Mouse (Mus musculus): ENCODE results near the gene Dcst2.

Gene Dcst2

DNA sequence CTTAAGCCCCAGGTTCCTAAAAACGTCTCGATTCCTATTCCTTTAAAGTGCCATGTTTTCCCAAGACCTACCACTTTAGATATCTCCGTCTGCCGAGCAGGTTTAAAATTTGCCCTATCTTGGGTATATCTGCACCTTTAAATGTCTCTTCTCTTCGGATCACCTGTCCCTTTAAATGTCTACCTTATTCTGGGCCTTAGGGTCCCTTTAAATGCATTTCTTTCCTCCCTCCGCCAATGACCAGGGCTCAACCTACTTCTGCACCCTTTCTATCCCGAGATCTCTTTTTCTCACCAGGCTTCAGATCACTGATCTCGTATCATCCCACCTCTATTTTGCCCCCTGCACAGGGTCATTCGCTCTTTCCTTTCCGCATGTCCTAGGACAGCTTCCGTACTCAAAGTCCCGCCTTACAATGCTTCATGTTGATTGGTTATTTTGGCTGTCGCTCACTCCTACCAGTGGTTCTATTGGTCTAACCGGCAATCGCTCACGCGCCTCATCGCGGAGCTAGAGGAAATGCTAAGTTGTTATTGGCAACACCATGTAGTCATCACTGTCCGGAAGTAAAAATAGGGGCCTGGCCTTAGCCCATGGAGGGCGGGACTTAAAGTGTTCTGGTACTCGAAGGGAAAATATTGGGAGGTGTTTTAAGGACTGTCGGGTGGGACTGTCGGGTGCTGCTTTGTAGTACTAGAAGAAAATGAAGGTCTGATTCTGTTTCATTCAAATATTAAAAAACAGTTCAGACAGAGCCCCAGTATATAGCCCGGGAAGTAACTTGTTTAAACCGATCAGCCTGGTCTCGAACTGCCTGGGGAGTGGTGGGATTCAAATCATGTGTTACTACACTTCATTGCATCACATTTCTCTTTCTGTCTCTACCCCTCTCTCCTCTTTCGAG lies 50.0 kb downstream of the Dcst2 start, which contains the start of gene Flad1:
Gene Flad1 (minus strand): TSS at position 381 of the 904 bp plus-strand sequence.
- DNase-seq (ENCODE audit: low read depth, low spot score): peak; percentile 100

DNA sequence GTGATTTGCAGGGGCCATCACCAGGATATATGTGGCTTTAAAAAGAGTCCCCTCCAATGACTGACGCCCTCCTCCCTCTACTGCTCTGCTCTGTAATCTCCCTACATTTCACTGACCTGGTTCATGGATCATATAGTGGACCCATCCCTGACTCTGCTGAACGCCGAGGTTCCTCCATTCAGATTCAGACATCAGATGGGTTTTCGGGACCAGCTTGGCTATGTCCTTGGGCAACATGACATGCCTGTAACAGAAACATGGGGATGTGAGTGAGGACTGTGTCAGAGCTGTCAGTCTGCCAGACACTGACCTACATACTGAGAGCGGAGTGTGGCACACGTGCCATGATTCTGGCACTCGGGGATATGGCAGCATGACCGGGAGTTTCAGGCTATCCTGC lies 54.4 kb downstream of the Dcst2 start:
- no peak for DNase-seq (ENCODE audit: low read depth, low spot score)

DNA sequence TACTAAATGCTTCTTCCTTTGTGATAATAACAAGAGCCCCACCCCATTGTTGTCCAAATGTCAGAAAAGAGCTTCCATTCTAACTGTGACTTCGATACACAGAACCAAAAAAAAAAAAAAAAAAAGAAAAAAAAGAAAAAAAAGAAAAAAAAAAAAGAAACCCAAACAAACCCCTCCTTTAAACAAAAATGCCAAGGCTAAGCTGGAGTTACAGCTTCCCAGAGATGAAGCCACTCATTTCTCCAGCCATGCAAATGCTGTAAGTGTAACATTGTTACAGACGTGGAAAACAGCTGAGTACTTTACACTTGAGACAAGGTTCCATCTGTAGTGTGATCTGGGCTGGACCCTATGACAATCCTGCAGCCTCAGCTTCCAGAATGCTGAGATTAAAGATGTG lies 55.4 kb downstream of the Dcst2 start:
- no peak for DNase-seq (ENCODE audit: low read depth, low spot score)

DNA sequence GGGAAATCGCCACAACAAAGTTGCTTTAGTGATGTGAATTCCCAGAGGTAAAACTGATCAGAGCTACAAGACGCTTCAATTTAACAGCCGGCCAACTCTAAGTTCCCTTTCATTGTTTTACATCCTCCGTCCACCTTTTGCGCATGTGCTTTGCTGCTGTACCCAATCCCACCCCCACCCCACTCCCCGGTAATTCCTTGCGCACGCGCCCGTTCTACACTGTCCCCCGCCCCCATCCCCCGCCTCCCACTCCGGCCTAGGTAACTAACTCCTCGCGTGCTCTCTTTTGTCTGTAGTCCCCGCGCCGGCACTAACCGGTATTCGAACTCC lies 56.0 kb downstream of the Dcst2 start:
- DNase-seq (ENCODE audit: low read depth, low spot score): peak; percentile 94

DNA sequence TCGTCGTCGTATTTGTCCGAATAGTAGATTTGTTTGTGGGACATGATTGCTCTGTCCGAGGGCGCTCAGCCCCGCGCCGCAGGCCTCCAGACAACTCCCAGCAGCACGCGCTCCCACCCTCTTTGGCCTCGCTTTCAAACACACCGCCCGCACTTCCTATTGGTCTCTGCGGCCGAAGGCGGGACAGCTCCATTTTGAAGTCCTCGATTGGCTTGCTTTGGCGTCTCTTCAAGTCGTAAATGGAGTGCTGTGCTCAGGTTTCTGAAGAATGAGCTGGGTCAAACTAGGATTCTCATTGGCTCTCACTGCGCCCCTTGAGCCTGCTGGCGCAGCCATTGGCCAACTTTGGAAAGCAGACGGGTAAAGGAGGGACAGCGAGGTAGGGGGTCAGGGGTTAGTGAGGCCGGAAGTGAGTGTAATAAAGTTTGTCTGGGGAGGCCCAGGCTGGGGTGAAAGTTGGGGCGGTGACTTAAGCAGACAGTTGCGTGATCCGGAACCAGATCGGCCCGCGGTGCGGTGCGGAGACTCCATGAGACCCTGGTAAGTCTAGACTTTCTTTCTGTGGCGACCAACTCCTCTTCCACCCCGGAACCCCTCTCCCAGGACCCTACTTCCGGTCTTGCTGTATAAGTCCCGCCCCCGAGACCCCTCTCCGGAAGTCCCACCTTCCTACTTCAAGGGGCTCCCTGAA lies 56.5 kb downstream of the Dcst2 start, which contains the start of the genes Cks1b and Shc1:
Gene Cks1b (minus strand): TSS at position 214 of the 691 bp plus-strand sequence.
Gene Shc1 (plus strand): TSS at position 274 of the 691 bp plus-strand sequence.
- peak; percentile 98 for DNase-seq (ENCODE audit: low read depth, low spot score)

DNA sequence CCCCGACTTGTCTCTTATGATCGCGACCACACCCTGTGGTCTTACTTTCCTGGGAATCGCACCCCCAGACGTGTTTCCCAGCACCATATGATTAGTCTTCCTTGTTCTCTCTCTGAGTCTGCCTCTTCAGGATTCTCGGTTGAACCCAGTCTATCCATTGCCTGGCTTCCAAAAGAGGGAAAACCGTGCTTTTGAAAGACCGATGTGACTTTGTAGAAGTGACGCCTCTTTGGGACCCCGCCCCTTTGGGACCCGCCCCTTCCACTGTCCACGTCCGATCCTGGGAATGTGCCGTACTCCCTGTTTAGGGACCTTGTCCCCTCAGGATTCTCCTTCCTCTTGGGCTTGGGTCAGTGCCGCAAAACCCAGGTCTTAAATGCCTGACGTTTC lies 57.1 kb downstream of the Dcst2 start:
- no peak for DNase-seq (ENCODE audit: low read depth, low spot score)

DNA sequence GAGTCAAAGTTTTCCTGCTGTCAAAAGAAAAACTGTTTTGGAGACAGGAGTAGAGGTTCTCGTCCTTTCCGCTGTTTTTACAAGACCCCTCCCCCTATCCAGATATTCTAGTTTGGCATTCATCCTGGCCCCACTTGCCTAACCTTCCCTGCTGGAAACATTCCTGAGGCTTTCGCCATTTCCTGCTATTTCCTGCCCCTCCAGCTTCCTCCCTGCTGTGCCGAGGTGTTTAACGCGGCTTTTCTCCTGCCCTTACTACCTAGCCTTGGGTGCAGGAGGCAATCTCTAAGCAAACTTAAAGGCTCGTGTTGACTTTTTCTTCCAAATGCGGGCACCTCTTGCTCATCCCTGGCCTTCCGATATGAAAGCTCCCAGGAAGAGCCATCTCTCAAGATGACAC lies 57.8 kb downstream of the Dcst2 start:
- no peak for DNase-seq (ENCODE audit: low read depth, low spot score)

DNA sequence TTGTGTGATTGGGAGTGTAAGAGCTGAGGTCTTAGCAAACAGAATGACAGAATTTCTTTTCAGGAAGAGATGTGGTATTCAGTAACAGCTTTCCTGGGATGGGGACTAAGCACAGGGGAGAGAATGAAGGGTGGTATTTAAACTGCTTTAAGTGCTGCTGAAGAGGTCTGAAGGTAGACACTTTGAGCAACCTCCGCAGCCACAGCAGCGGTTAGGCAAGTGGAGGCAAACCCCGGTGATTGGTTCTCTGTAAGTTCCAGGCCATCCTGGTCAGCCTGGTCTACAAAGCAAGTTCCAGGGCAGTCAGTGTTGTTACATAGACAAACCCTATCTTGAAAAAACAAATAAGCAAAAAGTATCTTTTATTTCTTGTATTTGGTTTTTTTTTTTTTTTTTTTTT lies 58.2 kb downstream of the Dcst2 start:
- no peak for DNase-seq (ENCODE audit: low read depth, low spot score)

DNA sequence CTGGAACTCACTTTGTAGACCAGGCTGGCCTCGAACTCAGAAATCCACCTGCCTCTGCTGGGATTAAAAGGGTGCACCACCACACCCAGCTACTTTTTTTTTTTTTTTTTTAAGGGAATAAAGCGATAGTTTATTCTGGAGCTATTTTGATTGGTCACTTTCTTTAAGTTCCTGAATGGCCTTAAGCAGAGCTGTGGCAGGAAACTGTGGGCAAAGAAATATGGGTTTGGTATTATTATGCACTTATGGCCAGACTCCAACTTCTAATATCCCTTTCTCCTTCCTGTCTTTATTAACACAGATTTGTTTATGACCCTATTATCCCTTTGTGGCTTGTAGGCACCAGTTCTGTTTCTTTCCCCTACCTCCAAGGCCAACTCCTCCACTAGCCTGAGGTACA lies 58.6 kb downstream of the Dcst2 start:
- DNase-seq (ENCODE audit: low read depth, low spot score): no peak

DNA sequence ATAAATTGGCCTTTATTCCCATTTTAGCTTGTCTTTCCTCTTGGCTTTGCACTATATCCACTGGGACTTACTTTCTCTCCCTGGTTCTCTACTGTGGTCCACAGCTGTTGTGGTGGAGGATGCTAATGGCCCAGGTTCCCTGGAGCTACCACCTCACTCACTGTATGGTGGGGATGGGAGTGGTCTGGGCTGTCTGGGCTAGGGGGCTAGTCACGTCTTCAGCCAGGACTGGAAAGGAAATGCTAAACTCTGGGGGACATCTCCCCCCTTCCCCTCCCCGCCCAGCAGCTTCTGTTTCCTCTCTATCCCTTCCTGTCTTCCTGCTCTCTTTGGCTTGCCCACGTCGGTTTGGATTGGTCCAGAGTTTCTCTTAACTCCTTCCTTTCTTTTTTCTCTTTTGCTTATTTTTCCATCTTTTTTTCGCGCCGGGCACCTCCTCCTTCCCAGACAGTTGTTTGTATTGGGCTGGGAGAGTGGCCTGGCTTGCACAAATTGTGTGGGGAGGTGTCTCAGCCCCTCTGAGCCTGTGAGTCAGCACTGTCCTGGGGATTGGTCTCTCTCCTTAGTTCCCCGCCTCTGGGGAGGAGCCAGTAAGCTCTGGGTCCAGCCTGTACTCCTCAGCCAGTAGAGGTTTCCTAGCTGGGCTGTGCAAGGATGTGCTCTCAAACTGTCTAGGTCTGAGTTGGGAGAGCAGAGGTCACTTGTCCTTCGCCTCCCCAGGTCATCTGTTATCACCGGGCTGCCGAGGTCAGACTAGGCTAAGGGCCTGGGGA lies 59.4 kb downstream of the Dcst2 start:
- DNase-seq (ENCODE audit: low read depth, low spot score): peak; percentile 20

DNA sequence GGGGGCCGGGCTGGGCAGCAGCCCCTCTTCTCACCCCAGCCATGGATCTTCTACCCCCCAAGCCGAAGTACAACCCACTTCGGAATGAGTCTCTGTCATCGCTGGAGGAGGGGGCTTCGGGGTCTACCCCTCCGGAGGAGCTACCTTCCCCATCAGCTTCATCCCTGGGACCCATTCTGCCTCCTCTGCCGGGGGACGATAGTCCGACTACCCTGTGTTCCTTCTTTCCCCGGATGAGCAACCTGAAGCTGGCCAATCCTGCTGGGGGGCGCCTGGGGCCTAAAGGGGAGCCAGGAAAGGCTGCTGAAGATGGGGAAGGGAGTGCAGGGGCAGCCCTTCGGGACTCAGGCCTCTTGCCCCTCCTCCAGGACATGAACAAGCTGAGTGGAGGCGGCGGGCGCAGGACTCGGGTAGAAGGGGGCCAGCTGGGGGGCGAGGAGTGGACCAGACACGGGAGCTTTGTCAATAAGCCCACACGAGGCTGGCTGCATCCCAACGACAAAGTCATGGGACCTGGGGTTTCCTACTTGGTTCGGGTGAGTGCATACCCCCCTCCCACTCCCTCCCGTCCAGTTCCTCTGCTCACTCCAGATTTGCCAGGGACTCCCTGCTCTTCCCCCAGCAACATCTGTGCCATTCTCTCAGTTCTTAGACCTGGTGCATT lies 60.2 kb downstream of the Dcst2 start:
- DNase-seq (ENCODE audit: low read depth, low spot score): no peak

DNA sequence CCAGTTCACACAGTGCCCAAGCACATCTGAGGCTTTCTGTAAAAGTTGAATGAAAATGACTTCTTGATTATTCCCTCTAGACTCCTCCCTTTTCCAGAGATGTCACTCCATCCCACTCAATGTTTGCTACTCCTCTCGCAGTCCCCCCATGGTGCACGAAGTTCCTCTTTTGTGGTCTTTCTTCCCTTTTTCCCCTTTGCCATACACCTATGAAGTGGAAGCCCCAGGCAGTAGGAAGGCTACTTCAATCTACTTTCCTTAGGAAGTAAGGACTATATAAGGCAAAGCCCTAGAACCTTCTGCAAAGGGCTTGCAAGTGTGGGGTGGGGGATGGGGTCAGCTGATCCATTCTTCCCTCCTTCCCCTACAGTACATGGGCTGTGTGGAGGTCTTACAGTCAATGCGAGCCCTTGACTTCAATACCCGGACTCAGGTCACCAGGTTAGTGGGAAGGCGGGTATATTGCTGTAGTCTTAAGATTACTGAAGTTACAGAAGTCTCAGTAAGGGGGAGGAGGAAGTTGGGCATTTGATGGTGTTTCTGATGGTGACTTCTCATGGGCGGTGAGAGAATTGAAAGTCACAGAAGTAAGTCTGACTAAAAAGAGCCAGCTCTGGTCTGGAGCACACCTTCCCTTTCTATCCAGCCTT lies 60.9 kb downstream of the Dcst2 start:
- no peak for DNase-seq (ENCODE audit: low read depth, low spot score)

DNA sequence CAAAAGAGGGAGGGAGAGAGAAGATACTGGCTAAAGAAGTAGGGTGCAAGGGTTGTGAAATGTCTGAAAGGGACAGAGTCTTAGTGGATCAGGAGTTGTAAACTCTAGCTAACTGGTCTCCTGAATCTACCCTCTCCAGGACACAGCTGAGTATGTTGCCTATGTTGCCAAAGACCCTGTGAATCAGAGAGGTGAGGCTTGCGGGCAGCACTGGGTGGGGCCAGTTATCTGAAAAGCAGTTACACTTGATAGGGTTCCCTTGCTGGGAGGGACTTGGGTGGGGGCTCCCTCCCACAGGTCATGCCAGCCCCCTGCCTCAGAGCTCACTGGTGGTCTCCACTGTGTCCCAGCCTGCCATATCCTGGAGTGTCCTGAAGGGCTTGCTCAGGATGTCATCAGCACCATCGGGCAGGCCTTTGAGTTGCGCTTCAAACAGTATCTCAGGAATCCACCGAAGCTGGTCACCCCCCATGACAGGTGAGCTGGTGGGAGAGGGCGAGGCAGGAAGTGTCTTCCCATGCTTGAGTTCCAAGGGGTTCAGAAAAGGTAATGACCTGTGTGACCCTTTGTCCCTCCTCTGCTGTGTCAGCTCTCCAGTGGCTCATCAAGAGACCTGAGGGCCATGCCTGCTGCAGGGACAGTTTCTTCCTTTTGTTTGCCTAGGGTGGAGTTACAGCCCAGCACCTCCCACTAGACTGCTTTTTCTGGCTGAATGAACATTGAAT lies 62.8 kb downstream of the Dcst2 start:
- DNase-seq (ENCODE audit: low read depth, low spot score): no peak

DNA sequence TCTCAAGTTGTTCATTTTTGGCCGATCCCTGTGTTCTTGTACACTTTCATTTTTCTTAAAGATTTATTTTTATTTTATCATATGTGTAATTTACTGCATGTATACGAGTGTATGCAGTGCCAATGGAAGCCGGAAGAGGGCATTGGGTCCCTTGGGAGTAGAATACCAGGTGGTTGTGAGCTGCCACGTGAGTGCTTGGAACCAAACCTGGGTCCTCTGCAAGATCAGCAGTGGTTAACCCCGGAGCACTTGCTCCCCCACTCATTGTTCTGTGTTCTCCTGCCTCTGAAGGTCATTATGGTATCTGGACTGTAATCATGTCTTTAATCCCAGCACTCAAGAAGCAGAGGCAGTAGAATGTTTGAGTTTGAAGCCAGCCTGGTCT lies 63.4 kb downstream of the Dcst2 start:
- no peak for DNase-seq (ENCODE audit: low read depth, low spot score)

DNA sequence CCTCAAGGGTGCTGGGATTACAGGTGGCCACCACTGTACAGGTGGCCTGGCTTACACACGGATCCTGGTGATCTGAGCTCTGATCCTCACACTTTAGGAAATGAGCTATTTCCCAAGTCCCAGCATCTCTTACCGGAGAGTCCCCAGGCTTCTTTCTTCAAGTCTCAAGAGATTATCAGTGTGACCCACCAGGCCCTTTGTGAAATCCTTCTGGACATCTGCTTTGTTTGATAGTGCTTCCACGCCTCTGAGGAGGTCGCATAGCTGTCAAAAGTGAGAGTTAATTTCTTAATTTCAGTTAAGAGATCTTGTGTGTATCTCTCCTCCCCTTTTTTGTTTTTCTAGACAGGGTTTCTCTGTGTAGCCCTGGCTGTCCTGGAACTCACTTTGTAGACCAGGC lies 64.1 kb downstream of the Dcst2 start:
- DNase-seq (ENCODE audit: low read depth, low spot score): no peak

Data from A20 (cell line).